Mouse (Mus musculus) cerebellum, postnatal 4 days (tissue): ENCODE measurements at regions not wholly inside any gene's neighbourhood (a gene's known extent, or its start where the extent isn't known, plus 50 kb on each side); places are given as distances from the start of the nearest gene placed in this dataset.
"Not testable (repeated sequence)": the region's sequence is repeated elsewhere in the genome, so short reads cannot be mapped to it uniquely, and the experiment has no call there.

ENCODE experiments used
- DNase-seq, 2 experiments: peaks; one replicate each; pipeline ENCODE4 v3.0.0; 2022; ENCODE audit warnings: low spot score in 2 of 2, mixed read lengths in 1 of 2

DNA sequence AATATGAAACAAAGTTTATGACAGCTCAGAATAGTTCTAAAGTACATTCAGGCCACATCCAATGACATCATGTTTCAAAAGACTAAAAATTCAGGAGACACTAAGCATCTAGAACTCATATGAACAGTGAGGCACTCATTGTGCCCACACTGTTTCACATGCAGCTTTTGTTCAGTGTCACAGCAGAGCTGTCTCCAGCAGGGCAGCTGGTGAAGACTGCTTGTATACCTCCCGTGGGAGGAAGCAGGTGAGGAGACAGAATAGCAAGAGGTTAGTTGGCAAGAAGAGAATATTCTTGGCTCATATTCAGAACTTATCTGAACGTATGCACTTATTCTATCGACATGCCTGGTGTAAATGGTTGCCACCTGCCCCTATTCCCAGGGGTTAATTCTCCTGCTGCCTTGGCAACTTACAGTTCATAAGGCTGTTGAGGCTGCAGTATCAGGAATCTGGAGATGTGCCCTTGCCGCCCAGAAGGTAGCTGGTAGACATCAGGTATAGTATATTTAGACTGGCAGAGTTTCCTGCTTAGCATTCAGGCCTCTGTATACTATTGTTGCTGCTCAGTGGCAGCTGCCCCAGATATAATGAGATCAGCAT is 1109.0 kb downstream of the Lrfn5 start:
- DNase-seq = peak in 1 of 2 experiments; percentile 18

DNA sequence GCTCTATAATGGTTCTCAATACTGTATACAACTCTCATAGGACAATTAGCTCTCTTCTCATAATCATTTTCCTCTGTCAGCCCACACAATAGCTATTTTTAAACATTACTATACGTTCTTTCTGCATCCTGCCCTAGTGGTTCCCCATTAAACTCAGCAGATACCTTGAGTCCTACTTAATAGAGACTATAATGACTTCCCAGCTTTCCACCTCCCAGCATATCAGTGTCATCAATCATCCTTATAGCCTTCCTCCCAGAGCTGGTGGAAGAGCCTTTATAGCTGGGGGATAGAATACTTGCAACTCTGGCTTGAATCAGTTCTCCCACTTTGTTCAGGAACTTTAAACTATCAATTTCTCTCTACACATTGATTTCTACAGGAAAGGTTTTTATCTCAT is 1141.7 kb downstream of the Lrfn5 start:
- no peak for DNase-seq

DNA sequence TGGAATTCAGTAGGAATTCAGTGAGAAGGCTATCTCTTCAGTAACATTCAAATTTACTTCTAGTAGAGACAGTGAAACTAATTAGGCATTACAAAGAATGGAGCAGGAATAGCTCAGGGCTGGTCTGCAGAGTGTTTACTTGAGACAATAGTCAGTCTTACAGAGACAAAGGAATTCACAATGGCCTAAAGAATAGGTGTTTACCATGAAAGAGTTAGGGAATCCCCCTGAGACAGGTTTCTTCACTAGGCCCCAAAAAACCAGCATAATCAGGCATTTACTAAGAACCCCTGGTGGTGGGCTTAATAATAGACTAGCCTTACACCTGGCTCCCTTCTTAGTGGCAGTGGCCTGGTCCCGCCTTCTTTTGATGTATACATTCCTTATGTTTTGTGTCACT is 1184.2 kb downstream of the Lrfn5 start:
- not testable (repeated sequence) for DNase-seq
